Mouse (Mus musculus) CH12.LX (cell line): Measurements from ENCODE around the gene Mvd. TPM values are rescaled to one million over a fixed set of nuclear protein-coding genes. Genes with fewer than 3 reads are reported as not detected.

Source experiments
- DNase-seq: peaks from one replicate; pipeline ENCODE4 v3.0.0-alpha.2; 2013; ENCODE audit errors: extremely low read depth
- H3K27ac ChIP-seq: 2 replicates; pipeline ENCODE4 v1.5.1; 2012; ENCODE audit warnings: low read depth, mild to moderate bottlenecking, control low read depth, moderate library complexity; ENCODE audit not compliant: insufficient read depth
- H3K27me3 ChIP-seq: replicated peaks from 2 replicates; pipeline ENCODE3; 2012; ENCODE audit warnings: inconsistent platforms
- H3K36me3 ChIP-seq, 2 experiments: replicated peaks in 1 of 2; 2 replicates each; pipeline versions ENCODE3 to v1.6.1; 2012; ENCODE audit warnings: inconsistent platforms in 1 of 2, low read length in 1 of 2, mild to moderate bottlenecking in 1 of 2, mixed read lengths in 1 of 2, moderate library complexity in 1 of 2; ENCODE audit not compliant: control insufficient read depth in 1 of 2, insufficient read depth in 1 of 2
- H3K4me1 ChIP-seq, 2 experiments: 2 replicates each; pipeline ENCODE4 v1.6.1; 2012; ENCODE audit warnings: inconsistent platforms in 1 of 2, moderate library complexity in 1 of 2; ENCODE audit not compliant: insufficient read depth in 2 of 2, control insufficient read depth in 1 of 2
- H3K4me2 ChIP-seq: 2 replicates; pipeline ENCODE4 v1.6.1; 2012; ENCODE audit warnings: low read depth, mild to moderate bottlenecking, control low read depth; ENCODE audit not compliant: poor library complexity, insufficient read depth, severe bottlenecking
- H3K4me3 ChIP-seq, 3 experiments: fragments of 150-350 bp in 1 of 3; sonication (generic) in 1 of 3; replicated peaks in 1 of 3; 2 replicates each; pipeline versions ENCODE3 to v1.5.1; 2011 to 2012; ENCODE audit warnings: low read depth in 2 of 3, low read length in 2 of 3, mild to moderate bottlenecking in 2 of 3, moderate library complexity in 2 of 3, control low read depth in 1 of 3, improper control_type of control experiment in 1 of 3, inconsistent platforms in 1 of 3, mixed read lengths in 1 of 3; ENCODE audit not compliant: poor library complexity in 1 of 3
- H3K79me2 ChIP-seq: replicated peaks from 2 replicates; pipeline ENCODE4 v1.6.1; 2012; ENCODE audit warnings: mild to moderate bottlenecking, moderate library complexity; ENCODE audit not compliant: control insufficient read depth, poor library complexity, insufficient read depth, severe bottlenecking; ENCODE audit errors: extremely low read depth
- H3K9ac ChIP-seq: 2 replicates; pipeline ENCODE4 v1.6.1; 2012; ENCODE audit warnings: low read depth, mild to moderate bottlenecking, control low read depth, moderate library complexity; ENCODE audit not compliant: insufficient read depth
- H3K9me3 ChIP-seq: replicated peaks from 2 replicates; pipeline ENCODE3; 2012; ENCODE audit warnings: low read length, inconsistent platforms, mixed read lengths
- BHLHE40 ChIP-seq: IDR thresholded peaks from 2 replicates; pipeline ENCODE4 v1.6.1; 2011; ENCODE audit warnings: mild to moderate bottlenecking, low read depth, low read length, improper control_type of control experiment
- CHD1 ChIP-seq: IDR thresholded peaks from 2 replicates; pipeline ENCODE4 v1.6.1; 2012; ENCODE audit warnings: low read depth, low read length, improper control_type of control experiment, inconsistent platforms
- EP300 ChIP-seq: IDR thresholded peaks from 2 replicates; pipeline ENCODE4 v1.6.1; 2011; ENCODE audit warnings: low read length, improper control_type of control experiment
- ETS1 ChIP-seq: conservative IDR thresholded peaks from 2 replicates; pipeline ENCODE4 v1.6.1; 2012; ENCODE audit warnings: low read depth, mild to moderate bottlenecking, inconsistent platforms, low read length, improper control_type of control experiment, moderate library complexity
- HCFC1 ChIP-seq: IDR thresholded peaks from 2 replicates; pipeline ENCODE4 v1.6.1; 2012; ENCODE audit warnings: low read depth, mild to moderate bottlenecking, inconsistent platforms, low read length, improper control_type of control experiment
- JUN ChIP-seq: IDR thresholded peaks from 2 replicates; pipeline ENCODE4 v1.6.1; 2011; ENCODE audit warnings: low read depth, mild to moderate bottlenecking, low read length, improper control_type of control experiment, moderate library complexity; ENCODE audit not compliant: insufficient read depth
- JUND ChIP-seq: conservative IDR thresholded peaks from 2 replicates; pipeline ENCODE4 v1.6.1; 2011; ENCODE audit warnings: low read depth, low read length, improper control_type of control experiment
- MAFK ChIP-seq: IDR thresholded peaks from 2 replicates; pipeline ENCODE4 v1.6.1; 2011; ENCODE audit warnings: low read length, improper control_type of control experiment; ENCODE audit not compliant: insufficient replicate concordance
- MAX ChIP-seq: IDR thresholded peaks from 2 replicates; pipeline ENCODE4 v1.6.1; 2011; ENCODE audit warnings: low read length, improper control_type of control experiment
- MEF2A ChIP-seq: IDR thresholded peaks from 2 replicates; pipeline ENCODE4 v1.6.1; 2014; ENCODE audit warnings: low read depth, mild to moderate bottlenecking, inconsistent platforms, low read length, improper control_type of control experiment, borderline replicate concordance
- MXI1 ChIP-seq: IDR thresholded peaks from 2 replicates; pipeline ENCODE4 v1.6.1; 2011; ENCODE audit warnings: mild to moderate bottlenecking, low read depth, low read length, improper control_type of control experiment
- MYC ChIP-seq: IDR thresholded peaks from 2 replicates; pipeline ENCODE4 v1.6.1; 2011; ENCODE audit warnings: low read depth, mild to moderate bottlenecking, improper control_type of control experiment, low read length
- NELFE ChIP-seq: IDR thresholded peaks from 2 replicates; pipeline ENCODE4 v1.6.1; 2011; ENCODE audit warnings: low read depth, low read length, improper control_type of control experiment
- NRF1 ChIP-seq: IDR thresholded peaks from 2 replicates; pipeline ENCODE4 v1.6.1; 2014; ENCODE audit warnings: low read depth, mild to moderate bottlenecking, inconsistent platforms, low read length, improper control_type of control experiment, moderate library complexity
- PAX5 ChIP-seq: IDR thresholded peaks from 2 replicates; pipeline ENCODE4 v1.6.1; 2012; ENCODE audit warnings: low read length, inconsistent platforms, mixed read lengths
- RAD21 ChIP-seq: IDR thresholded peaks from 2 replicates; pipeline ENCODE4 v1.6.1; 2011; ENCODE audit warnings: low read depth, mild to moderate bottlenecking, low read length, improper control_type of control experiment, moderate library complexity
- SIN3A ChIP-seq: IDR thresholded peaks from 2 replicates; pipeline ENCODE4 v1.6.1; 2012; ENCODE audit warnings: low read length, improper control_type of control experiment, inconsistent platforms
- SMC3 ChIP-seq: IDR thresholded peaks from 2 replicates; pipeline ENCODE4 v1.6.1; 2011; ENCODE audit warnings: low read depth, low read length, improper control_type of control experiment
- TBP ChIP-seq: conservative IDR thresholded peaks from 2 replicates; pipeline ENCODE4 v1.6.1; 2011; ENCODE audit warnings: low read depth, low read length, improper control_type of control experiment
- USF1 ChIP-seq: IDR thresholded peaks from 2 replicates; pipeline ENCODE4 v1.6.1; 2014; ENCODE audit warnings: low read depth, mild to moderate bottlenecking, inconsistent platforms, low read length, improper control_type of control experiment
- USF2 ChIP-seq: conservative IDR thresholded peaks from 2 replicates; pipeline ENCODE4 v1.6.1; 2011; ENCODE audit warnings: low read depth, low read length, improper control_type of control experiment
- ZKSCAN1 ChIP-seq: IDR thresholded peaks from 2 replicates; pipeline ENCODE4 v1.6.1; 2012; ENCODE audit warnings: low read depth, inconsistent platforms, low read length, improper control_type of control experiment, borderline replicate concordance
- ZNF384 ChIP-seq: IDR thresholded peaks from 2 replicates; pipeline ENCODE4 v1.6.1; 2012; ENCODE audit warnings: low read depth, low read length, improper control_type of control experiment, inconsistent platforms
- dilution Hi-C: fragments of 300-500 bp; cut with MboI; formaldehyde crosslinking; loops from 2 replicates; pipeline ENCODE4 v1.14.3; 2020; ENCODE audit warnings: low sequenced_read_pairs; ENCODE audit not compliant: extremely low pct_unique_long_range_greater_than_20kb, extremely low pct_ligation_motif_present
- in situ Hi-C: fragments of 300-500 bp; cut with MboI; formaldehyde crosslinking; loops from 3 replicates; pipeline ENCODE4 v1.14.3; 2019; ENCODE audit warnings: low sequenced_read_pairs, low pct_ligation_motif_present, low pct_unique_long_range_greater_than_20kb, mixed read lengths
- polyA plus RNA-seq: library from polyadenylated mRNA; unstranded; fragments of >175 nt; gene quantifications from 2 replicates; pipeline ENCODE4 v1.2.1, GENCODE M21; 2012; ENCODE audit warnings: low read depth; ENCODE audit not compliant: insufficient read length
- total RNA-seq, 2 experiments: library from RNA; depleted of rRNA; stranded (reverse); fragments of 300-350 nt in 1 of 2; fragments of >200 nt in 1 of 2; gene quantifications; 2 replicates each; pipeline ENCODE4 v1.2.3; 2012 to 2014

The Mvd gene
- total and polyA plus RNA-seq, 3 experiments, result 47.3 to 80.3 (median 54.0) TPM

DNA sequence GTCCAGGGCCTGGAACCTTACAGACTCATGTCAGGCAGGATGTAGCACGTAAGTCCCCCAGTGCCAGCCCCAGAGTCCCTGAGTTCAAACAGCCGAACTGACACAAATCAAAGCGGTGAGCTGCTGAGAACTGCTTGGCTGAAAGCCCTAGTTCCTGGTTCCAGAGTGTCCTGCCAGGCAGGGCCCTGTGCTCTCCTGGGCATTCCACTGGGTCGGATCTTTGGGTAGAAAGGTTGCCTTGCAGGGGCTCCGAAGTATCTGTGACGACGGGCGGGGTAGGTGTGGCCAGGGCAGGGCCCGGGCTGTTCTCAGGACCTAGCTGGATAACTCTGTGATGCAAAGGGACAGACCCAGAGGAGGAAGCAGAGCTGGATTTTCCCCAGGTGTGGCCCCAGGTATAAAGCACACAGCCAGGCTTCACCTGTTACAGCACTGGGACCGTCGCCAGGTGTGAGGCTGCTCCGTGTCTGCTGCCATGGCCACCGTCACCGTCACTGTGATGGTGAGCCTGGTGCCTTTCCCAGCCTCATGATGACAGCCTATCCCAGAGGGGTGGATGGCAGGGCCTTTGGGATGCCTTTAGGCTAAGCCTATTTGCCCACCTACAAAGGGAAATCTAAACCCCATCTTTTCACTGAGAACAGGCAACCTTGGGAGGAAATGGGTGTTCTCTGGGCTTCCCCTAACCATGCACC, 21.7 kb downstream of the Mvd start, which contains the start of gene Il17c:
Gene Il17c, plus strand, starts transcription at position 645 of the 695 bp plus-strand sequence.
- Histone ChIP-seq H3K36me3 (peaks cover 56 to 89% of the 10 kb centered on the region in 2 experiments), H3K4me3 (no peak within 1 kb of the TSS), H3K27ac (no peak within 1 kb of the TSS), H3K9me3 (no peaks in the 10 kb centered on the region), H3K79me2 (no peaks in the 10 kb centered on the region), H3K4me2 (no peak within 1 kb of the TSS), H3K4me1 (peaks cover 12 to 58% of the 10 kb centered on the region in 2 experiments), H3K9ac (no peak within 1 kb of the TSS), H3K27me3 (no peaks in the 10 kb centered on the region)
- in situ Hi-C loops (no loop called here), dilution Hi-C loops (no loop called here)
- DNase-seq, result no peak
- TF ChIP-seq NRF1, result no peak
- no peak for TF ChIP-seq MEF2A
- TF ChIP-seq USF2, result no peak
- TF ChIP-seq PAX5, result no peak
- TF ChIP-seq SIN3A, result no peak
- no peak for TF ChIP-seq MAX
- no peak for TF ChIP-seq JUND
- TF ChIP-seq ZNF384, result no peak
- no peak for TF ChIP-seq BHLHE40
- no peak for TF ChIP-seq MXI1
- TF ChIP-seq USF1, result no peak
- no peak for TF ChIP-seq HCFC1
- no peak for TF ChIP-seq SMC3
- no peak for TF ChIP-seq ETS1
- no peak for TF ChIP-seq EP300
- no peak for TF ChIP-seq MYC

GRCm38 (mm10) chr8:122419881-122420555, 23.2 kb downstream of the Mvd start:
- Histone ChIP-seq H3K9me3 (no peaks in the 10 kb centered on the region), H3K27ac (no peak overlapping the region), H3K9ac (no peak overlapping the region), H3K36me3 (peaks cover 56 to 88% of the 10 kb centered on the region in 2 experiments), H3K27me3 (no peaks in the 10 kb centered on the region), H3K4me3 (no peak overlapping the region), H3K4me1 (peaks cover 6 to 55% of the 10 kb centered on the region in 2 experiments), H3K4me2 (no peak overlapping the region), H3K79me2 (no peaks in the 10 kb centered on the region)
- TF ChIP-seq RAD21, result no peak
- no peak for TF ChIP-seq CHD1
- TF ChIP-seq TBP, result no peak
- no peak for TF ChIP-seq JUN
- TF ChIP-seq MAFK, result no peak
- TF ChIP-seq ZKSCAN1, result no peak
- TF ChIP-seq NELFE, result no peak
- TF ChIP-seq USF1, result no peak
- TF ChIP-seq ZNF384, result no peak
- no peak for TF ChIP-seq MYC
- no peak for TF ChIP-seq HCFC1
- dilution Hi-C loops (no loop called here), in situ Hi-C loops (no loop called here)
- no peak for DNase-seq
